Mouse (Mus musculus) kidney, embryonic 14.5 days (tissue): ENCODE measurements at regions not wholly inside any gene's neighbourhood (a gene's known extent, or its start where the extent isn't known, plus 50 kb on each side); places are given as distances from the start of the nearest gene placed in this dataset.

Source experiments
- ATAC-seq: fragments of 200-750 bp; cut with Nextera tagmentation; 2 replicates; pipeline ENCODE4 v1.8.0; 2017; ENCODE audit warnings: moderate number of reproducible peaks, mild to moderate bottlenecking, moderate TSS enrichment, moderate library complexity; ENCODE audit not compliant: low FRiP score, low TSS enrichment
- H3K27ac ChIP-seq: fragments of 300-500 bp; sonication (generic); 2 replicates; pipeline ENCODE4 v1.5.1; 2014; ENCODE audit warnings: low read depth, mild to moderate bottlenecking, low read length, moderate library complexity, mixed read lengths
- H3K27me3 ChIP-seq: fragments of 300-500 bp; sonication (generic); 2 replicates; pipeline ENCODE4 v1.6.1; 2014; ENCODE audit warnings: mild to moderate bottlenecking, low read length; ENCODE audit not compliant: control insufficient read depth, insufficient read depth
- H3K36me3 ChIP-seq: fragments of 300-500 bp; sonication (generic); 2 replicates; pipeline ENCODE4 v1.6.1; 2014; ENCODE audit warnings: low read length, mixed read lengths; ENCODE audit not compliant: control insufficient read depth, insufficient read depth
- H3K4me1 ChIP-seq: fragments of 300-500 bp; sonication (generic); 2 replicates; pipeline ENCODE4 v1.6.1; 2014; ENCODE audit warnings: low read length, mixed read lengths; ENCODE audit not compliant: control insufficient read depth, insufficient read depth
- H3K4me2 ChIP-seq: fragments of 300-500 bp; sonication (generic); replicated peaks from 2 replicates; pipeline ENCODE4 v1.6.1; 2014; ENCODE audit warnings: low read depth, mild to moderate bottlenecking, low read length
- H3K4me3 ChIP-seq: fragments of 300-500 bp; sonication (generic); 2 replicates; pipeline ENCODE4 v1.5.1; 2014; ENCODE audit warnings: mild to moderate bottlenecking, low read length
- H3K9ac ChIP-seq: fragments of 300-500 bp; sonication (generic); 2 replicates; pipeline ENCODE4 v1.6.1; 2014; ENCODE audit warnings: low read depth, mild to moderate bottlenecking, low read length, moderate library complexity
- H3K9me3 ChIP-seq: fragments of 300-500 bp; sonication (generic); 2 replicates; pipeline ENCODE4 v1.6.1; 2016; ENCODE audit warnings: low read length; ENCODE audit not compliant: control insufficient read depth
- WGBS: fragments of 180-500 bp; shearing (Covaris S2); extraction: QIAGEN DNeasy Blood & Tissue Kit; methylation state at CpG from one replicate; pipeline ENCODE4 v1.1.7; 2014; 5-methylcytosine and 5-hydroxymethylcytosine counted together

- 91% methylated on average over 5 of the region's 5 CpGs for WGBS
Observed at GRCm38 (mm10) chr3:148220826-148221225, 769.5 kb downstream of the Adgrl2 start.

GRCm38 (mm10) chr3:148220024-148220590 is 770.2 kb downstream of the Adgrl2 start:
- Histone ChIP-seq H3K27me3 (no peaks in the 10 kb centered on the region), H3K27ac (no peak overlapping the region), H3K36me3 (no peaks in the 10 kb centered on the region), H3K4me2 (no peak overlapping the region), H3K9ac (no peak overlapping the region), H3K9me3 (no peaks in the 10 kb centered on the region), H3K4me3 (no peak overlapping the region), H3K4me1 (no peaks in the 10 kb centered on the region)
- ATAC-seq: no peak
- WGBS: 81% methylated on average over 10 of the region's 10 CpGs

More at GRCm38 (mm10) chr3:148220826-148221225, 769.5 kb downstream of the Adgrl2 start:
- Histone ChIP-seq H3K4me3 (no peak overlapping the region), H3K4me2 (no peak overlapping the region), H3K9me3 (no peaks in the 10 kb centered on the region), H3K9ac (no peak overlapping the region), H3K4me1 (no peaks in the 10 kb centered on the region), H3K27ac (no peak overlapping the region), H3K27me3 (no peaks in the 10 kb centered on the region), H3K36me3 (no peaks in the 10 kb centered on the region)
- ATAC-seq: no peak

- Histone ChIP-seq H3K4me2 (no peak overlapping the region), H3K27me3 (no peaks in the 10 kb centered on the region), H3K9ac (no peak overlapping the region), H3K27ac (no peak overlapping the region), H3K4me3 (no peak overlapping the region), H3K36me3 (no peaks in the 10 kb centered on the region), H3K9me3 (no peaks in the 10 kb centered on the region), H3K4me1 (no peaks in the 10 kb centered on the region)
- ATAC-seq: no peak
- WGBS: 67% methylated on average over 3 of the region's 3 CpGs
Observed at GRCm38 (mm10) chr3:148202148-148202547, 788.2 kb downstream of the Adgrl2 start.

- ATAC-seq: peak; percentile 97
- H3K36me3 ChIP-seq: no peaks in the 10 kb centered on the region
- 18% methylated on average over 2 of the region's 2 CpGs for WGBS
- H3K27ac ChIP-seq: no peak overlapping the region
- no peak overlapping the region for H3K4me3 ChIP-seq
- no peaks in the 10 kb centered on the region for H3K4me1 ChIP-seq
- no peaks in the 10 kb centered on the region for H3K27me3 ChIP-seq
- H3K4me2 ChIP-seq: no peak overlapping the region
- no peaks in the 10 kb centered on the region for H3K9me3 ChIP-seq
- no peak overlapping the region for H3K9ac ChIP-seq
Observed at GRCm38 (mm10) chr3:148186704-148187103, 803.7 kb downstream of the Adgrl2 start.

GRCm38 (mm10) chr3:148167556-148167955 is 822.8 kb downstream of the Adgrl2 start:
- Histone ChIP-seq H3K4me1 (no peaks in the 10 kb centered on the region), H3K9ac (no peak overlapping the region), H3K4me3 (no peak overlapping the region), H3K36me3 (no peaks in the 10 kb centered on the region), H3K4me2 (no peak overlapping the region), H3K27me3 (no peaks in the 10 kb centered on the region), H3K9me3 (no peaks in the 10 kb centered on the region), H3K27ac (no peak overlapping the region)
- ATAC-seq: no peak
- 92% methylated on average over 1 of the region's 1 CpGs for WGBS

GRCm38 (mm10) chr3:148159059-148159458 is 831.3 kb downstream of the Adgrl2 start:
- 60% methylated on average over 3 of the region's 3 CpGs for WGBS
- H3K9me3 ChIP-seq: no peaks in the 10 kb centered on the region
- no peak overlapping the region for H3K4me2 ChIP-seq
- H3K27me3 ChIP-seq: no peaks in the 10 kb centered on the region
- H3K4me3 ChIP-seq: no peak overlapping the region
- ATAC-seq: no peak
- H3K9ac ChIP-seq: no peak overlapping the region
- no peaks in the 10 kb centered on the region for H3K36me3 ChIP-seq
- H3K27ac ChIP-seq: no peak overlapping the region
- no peaks in the 10 kb centered on the region for H3K4me1 ChIP-seq

GRCm38 (mm10) chr3:148158533-148158932 is 831.8 kb downstream of the Adgrl2 start:
- Histone ChIP-seq H3K27me3 (no peaks in the 10 kb centered on the region), H3K9ac (no peak overlapping the region), H3K36me3 (no peaks in the 10 kb centered on the region), H3K27ac (no peak overlapping the region), H3K4me3 (no peak overlapping the region), H3K9me3 (no peaks in the 10 kb centered on the region), H3K4me2 (no peak overlapping the region), H3K4me1 (no peaks in the 10 kb centered on the region)
- no peak for ATAC-seq
- WGBS: 87% methylated on average over 2 of the region's 2 CpGs

- 86% methylated on average over 2 of the region's 2 CpGs for WGBS
- no peak for ATAC-seq
- Histone ChIP-seq H3K36me3 (no peaks in the 10 kb centered on the region), H3K9ac (no peak overlapping the region), H3K4me1 (no peaks in the 10 kb centered on the region), H3K27ac (no peak overlapping the region), H3K4me3 (no peak overlapping the region), H3K9me3 (no peaks in the 10 kb centered on the region), H3K27me3 (no peaks in the 10 kb centered on the region), H3K4me2 (no peak overlapping the region)
Observed at GRCm38 (mm10) chr3:148143776-148144175, 846.6 kb downstream of the Adgrl2 start.

GRCm38 (mm10) chr3:148136791-148137251 is 853.5 kb downstream of the Adgrl2 start:
- Histone ChIP-seq H3K9me3 (no peaks in the 10 kb centered on the region), H3K27ac (no peak overlapping the region), H3K36me3 (no peaks in the 10 kb centered on the region), H3K4me3 (no peak overlapping the region), H3K4me1 (no peaks in the 10 kb centered on the region), H3K4me2 (no peak overlapping the region), H3K27me3 (no peaks in the 10 kb centered on the region), H3K9ac (no peak overlapping the region)
- WGBS: 68% methylated on average over 3 of the region's 3 CpGs
- no peak for ATAC-seq
